Mouse (Mus musculus) C2C12 (cell line): Measurements from ENCODE around the gene Gp6.

ENCODE experiments used
- CTCF ChIP-seq: IDR thresholded peaks from one replicate; pipeline ENCODE4 v1.5.1; 2011; ENCODE audit not compliant: control insufficient read depth, insufficient read depth, insufficient read length
- MYOG ChIP-seq: IDR thresholded peaks from one replicate; pipeline ENCODE4 v1.6.1; 2011; ENCODE audit not compliant: control insufficient read depth, insufficient read length; ENCODE audit errors: extremely low read depth

DNA sequence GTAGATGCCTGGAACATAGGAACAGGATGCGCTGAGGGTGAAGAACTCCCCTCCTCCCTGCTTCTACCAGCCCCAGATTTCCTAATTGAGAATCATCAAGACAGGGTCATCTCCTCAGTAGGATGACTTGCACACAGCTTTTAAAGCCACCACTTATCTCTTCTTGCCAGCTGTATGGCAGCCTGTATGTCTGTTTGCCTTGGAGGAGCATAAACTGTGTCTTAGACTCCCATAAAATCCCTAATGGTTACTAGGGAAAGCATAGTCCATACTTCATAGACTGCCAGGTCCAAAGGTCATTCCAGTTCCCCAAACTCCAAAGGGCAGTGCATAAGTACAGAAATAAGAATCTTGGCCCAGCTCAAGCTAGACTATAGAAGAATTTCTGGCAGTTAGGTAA, at the start of gene Gp6:
- TF ChIP-seq CTCF (no peak), MYOG (no peak)
